Mouse (Mus musculus) left cerebral cortex, adult 8-10 months (tissue): ENCODE data around the gene Txndc5. TPM values are rescaled to one million over a fixed set of nuclear protein-coding genes. Genes with fewer than 3 reads are reported as not detected.

Experiments
- DNase-seq, 2 experiments: peaks; one replicate each; pipeline ENCODE4 v3.0.0; 2022; ENCODE audit warnings: low spot score in 2 of 2
- total RNA-seq, 4 experiments: library from RNA; stranded (reverse); gene quantifications; 2 replicates each; pipeline ENCODE4 v1.2.4; 2022

Txndc5 gene
- total RNA-seq, 4 experiments from 2014 or later = 54.9 to 60.8 (median 58.6) TPM

DNA sequence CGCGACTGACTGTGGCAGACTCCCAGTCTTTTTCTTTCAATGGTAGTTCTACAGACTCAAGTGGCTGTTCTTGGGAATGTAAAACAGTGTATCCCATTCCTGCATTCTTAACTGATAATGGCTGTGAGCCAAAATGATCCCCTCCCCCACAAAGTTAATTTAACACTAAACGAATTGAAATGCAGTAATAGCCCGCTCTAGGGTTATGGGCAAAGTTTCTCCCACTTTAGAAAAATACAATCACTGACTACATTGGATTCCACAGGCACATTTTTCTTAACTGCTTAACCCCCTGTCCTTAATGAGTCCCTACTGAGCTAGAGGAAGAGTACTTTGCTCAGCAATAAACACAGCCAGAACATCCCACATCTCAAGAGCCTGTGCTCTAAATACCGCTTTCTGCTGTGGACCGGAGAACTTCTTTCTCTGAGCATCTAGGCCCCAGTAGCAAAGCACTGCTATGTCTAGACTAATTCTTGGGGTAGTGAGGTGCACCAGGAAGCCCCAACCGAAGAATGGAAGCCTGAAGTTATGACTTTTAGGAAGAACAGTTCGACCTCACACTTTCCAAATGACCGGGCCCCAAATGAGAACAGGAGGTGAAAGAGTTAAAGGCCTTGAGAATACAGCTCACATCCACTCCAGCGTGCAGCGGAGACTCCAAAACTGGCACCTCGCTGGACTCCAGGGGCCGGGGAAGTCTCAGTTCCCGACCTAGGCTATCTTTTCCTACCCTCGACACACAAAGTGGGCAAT, 1.4 kb downstream of the Txndc5 start:
- DNase-seq = no peak

DNA sequence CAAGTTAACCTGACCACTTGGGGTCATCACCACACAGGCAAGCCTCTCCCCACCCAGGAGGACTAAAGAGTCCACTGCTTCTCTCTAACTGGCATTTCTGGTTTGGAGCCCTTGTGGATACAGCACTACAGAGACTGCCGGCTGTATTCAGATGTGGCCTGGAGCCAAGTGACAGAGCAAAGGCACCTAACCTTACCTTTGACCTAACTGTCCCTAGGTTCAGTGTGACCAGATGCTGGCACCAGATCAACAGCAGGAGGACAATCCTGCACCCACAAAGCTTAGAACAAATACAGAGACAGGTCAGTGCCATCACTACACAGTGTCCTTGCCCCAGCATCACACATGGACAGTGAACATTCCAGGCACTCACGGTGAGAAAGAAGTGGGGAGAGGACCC, 2.5 kb downstream of the Txndc5 start:
- DNase-seq = no peak

DNA sequence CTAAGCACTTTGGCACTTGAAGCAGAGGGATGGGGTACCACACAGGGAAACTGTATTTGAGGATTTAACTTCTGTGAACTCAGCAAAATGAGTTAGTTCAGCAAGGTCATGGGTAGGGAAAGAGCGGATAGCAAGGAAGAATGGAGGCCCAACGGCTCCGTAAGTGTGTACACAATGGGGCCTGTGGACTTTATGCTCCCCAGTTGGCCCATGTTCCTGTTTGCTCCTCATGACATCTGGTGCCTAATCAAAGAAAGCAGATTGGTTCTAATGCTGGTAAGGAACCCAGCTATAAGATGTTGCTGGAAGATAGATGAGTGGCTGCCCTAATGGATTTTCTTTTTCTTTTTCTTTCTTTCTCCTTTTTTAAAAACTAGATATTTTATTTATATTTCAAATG, 3.4 kb downstream of the Txndc5 start:
- DNase-seq = no peak

DNA sequence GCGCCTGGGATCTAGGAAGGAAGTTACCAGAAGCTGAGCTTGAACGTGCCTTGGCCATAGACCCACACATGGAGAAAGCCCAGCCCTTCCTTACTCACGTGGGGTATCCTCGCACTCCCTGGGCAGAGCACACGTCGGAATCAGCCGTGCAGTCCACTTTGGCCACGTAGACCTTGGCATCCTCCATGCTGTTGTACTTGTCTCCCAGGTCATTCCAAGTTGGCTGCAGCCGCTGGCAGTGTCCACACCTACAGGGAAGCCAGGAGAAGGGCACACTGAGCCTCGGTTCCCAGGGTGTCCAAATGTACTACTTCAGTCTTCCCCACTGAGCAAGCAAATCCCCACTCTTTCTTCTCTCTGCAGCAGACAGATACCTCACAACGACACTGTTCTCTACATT, 5.4 kb downstream of the Txndc5 start:
- no peak for DNase-seq

- no peak for DNase-seq
These were observed 6.5 kb downstream of the Txndc5 start for GRCm38 (mm10) chr13:38522056-38522654.

DNA sequence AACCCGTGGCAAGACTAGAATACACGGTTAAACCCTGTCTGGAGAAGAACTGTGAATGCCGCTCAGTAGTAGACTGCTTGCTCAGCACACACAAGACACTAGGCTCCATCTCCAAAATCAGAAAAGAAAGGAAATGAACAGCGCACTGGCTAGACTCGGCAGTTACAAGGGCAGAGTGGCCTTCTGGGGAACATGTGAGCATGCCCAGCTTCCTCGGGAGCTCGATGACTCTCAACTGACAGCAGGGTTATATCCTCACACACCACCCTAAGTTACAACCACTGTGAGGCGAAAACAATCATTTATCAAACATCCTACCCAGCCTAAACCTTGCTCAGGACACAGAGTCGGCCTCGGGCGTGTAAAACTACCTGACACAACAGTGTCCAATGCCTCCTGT, 8.3 kb downstream of the Txndc5 start:
- no peak for DNase-seq

DNA sequence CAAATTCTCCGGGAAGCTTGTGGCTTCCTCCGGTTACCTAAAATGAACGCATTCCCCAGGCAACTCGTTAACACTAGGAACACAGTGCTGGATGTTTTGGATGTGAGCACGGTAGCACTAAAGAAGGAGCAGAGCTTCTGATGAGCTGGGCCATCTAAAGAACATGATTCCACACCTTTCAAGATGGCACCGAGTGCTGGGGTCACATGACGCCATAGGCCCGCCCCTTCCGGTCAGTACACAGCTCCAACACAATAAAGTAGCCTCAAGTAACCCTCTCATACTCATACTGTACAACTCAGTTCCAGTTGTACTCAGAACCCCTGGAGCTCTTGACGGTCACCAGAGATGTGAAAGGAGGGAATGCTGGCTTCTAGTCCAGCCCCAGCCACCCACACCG, 12.0 kb downstream of the Txndc5 start:
- no peak for DNase-seq

DNA sequence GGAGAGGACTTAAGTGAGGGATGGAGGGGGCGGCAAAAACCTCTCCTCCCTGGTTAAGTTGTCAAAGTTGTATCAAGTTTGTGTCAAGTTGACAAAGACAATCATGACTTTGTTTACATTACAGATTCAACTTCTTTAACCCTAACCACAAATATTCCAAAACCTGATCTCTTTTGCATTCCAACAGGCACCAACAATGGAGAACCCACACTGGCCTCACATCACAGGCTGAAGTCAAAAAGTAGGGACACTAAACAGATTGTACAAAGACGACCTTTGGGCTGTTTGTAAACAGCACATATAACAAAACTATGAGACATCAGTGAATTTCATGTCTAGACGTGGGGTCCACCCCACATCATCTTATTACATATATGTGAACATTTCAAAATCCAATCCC, 12.8 kb downstream of the Txndc5 start:
- no peak for DNase-seq

GRCm38 (mm10) chr13:38515431-38515830, 13.2 kb downstream of the Txndc5 start:
- DNase-seq = no peak

GRCm38 (mm10) chr13:38513921-38514320, 14.7 kb downstream of the Txndc5 start:
- no peak for DNase-seq

DNA sequence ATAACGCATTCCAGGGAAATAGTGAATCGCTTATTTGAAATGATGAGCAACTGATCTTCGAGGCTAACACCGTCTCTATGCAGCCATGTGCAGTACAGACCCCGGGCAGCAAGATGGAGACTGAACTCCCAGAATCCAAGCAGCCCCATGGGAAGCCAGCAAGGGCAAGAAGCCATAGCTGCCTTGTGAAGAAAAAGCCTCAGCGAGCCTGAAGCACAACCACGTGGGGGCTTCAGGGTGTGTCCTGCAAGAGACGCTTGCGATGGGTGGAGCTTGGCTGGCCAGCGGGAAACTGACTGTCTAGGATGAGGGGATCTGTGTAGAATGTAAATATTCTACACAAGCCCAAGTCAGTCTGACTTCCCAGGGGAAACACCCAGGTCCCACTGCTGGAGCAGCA, 16.6 kb downstream of the Txndc5 start:
- DNase-seq = no peak

- DNase-seq = no peak
These were observed 18.8 kb downstream of the Txndc5 start for GRCm38 (mm10) chr13:38509681-38510341.

DNA sequence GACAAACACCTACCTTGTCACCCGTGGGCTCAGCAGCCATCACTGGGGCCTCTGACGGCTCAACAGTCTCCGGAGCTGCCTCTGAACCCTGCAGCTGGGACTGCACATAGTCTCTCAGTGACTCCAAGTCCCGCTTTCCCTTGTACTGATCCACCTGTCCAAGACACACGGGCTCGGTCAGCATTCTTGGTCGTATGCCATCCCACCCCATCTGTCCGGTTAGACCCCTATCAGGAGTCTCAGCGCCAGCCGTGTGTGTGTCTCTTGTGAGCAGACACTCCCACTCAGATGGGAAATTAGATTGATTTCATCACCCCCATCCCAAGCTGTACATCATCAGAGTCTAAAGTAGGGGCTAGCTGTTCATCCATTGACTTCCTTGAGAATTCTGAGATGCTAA, 21.7 kb downstream of the Txndc5 start:
- no peak for DNase-seq

GRCm38 (mm10) chr13:38506320-38506719, 22.3 kb downstream of the Txndc5 start:
- no peak for DNase-seq

GRCm38 (mm10) chr13:38503137-38503849, 25.3 kb downstream of the Txndc5 start:
- DNase-seq = no peak

DNA sequence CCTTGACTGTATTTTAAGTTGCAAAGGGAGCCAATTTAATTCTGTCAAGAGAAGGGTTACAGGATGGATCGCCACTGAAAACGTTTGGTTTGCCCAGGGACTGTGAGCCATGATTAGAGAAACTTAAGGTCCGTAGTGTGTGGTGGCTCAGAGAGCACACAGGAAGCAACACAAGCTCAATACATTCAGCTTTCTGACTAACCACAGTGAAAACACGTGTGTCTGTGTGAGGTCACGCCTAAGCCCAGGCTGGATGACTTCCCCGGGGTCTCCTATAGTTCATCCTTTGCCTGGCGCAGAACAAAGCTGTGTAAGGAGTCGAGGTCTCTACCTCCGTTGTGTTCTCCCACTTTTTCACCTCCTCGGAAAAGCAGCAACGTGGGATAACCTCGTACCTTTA, 27.3 kb downstream of the Txndc5 start:
- DNase-seq = no peak

GRCm38 (mm10) chr13:38496715-38497114, 31.9 kb downstream of the Txndc5 start:
- no peak for DNase-seq

DNA sequence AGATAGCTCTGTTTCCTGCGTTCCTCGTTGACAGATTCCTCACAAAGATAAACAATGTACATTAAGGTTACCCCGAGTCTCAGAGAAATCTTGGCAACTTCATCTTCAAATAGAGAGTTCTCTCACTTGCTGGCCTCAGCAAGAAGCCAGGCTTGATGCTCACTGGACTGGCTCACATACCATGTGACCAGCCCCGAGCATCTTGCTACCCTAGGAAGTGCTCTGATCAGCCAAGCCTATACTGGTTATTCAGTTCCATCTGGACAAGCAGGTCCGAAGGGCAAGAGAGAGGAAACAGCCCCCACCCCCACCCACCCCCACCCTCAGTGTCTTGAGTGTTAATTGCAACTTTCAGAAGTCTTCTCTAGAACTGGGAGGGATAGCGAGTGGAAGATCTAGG, 41.9 kb downstream of the Txndc5 start:
- DNase-seq = no peak

- no peak for DNase-seq
These were observed 43.9 kb downstream of the Txndc5 start for GRCm38 (mm10) chr13:38484701-38485100.

DNA sequence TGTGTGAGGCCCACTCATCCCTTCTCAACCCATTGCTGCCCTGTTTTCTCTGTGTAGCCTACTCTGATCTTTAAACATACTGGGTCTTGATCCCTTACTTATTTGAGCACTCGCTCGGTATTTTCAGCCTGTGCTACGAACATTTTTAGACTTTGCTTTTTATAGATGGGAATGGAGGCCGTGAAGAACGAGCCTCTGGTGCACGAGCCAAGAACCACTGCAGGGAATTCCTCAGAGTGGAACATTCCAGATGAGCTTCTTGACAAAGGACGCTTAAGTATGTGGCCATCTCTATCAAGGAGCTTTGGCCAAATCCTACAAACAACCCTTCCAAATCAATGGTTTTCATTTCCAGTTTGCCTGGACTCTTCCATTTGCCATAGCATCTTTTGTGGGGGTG, 47.6 kb downstream of the Txndc5 start:
- DNase-seq = no peak

- no peak for DNase-seq
These were observed 51.7 kb downstream of the Txndc5 start for GRCm38 (mm10) chr13:38476936-38477335.

- DNase-seq = no peak
These were observed 55.1 kb downstream of the Txndc5 start for GRCm38 (mm10) chr13:38473497-38473896.
